Mouse (Mus musculus): Measurements from ENCODE around the gene Bcar3.

GRCm38 (mm10) chr3:122245215-122245877 lies 48.6 kb upstream of the Bcar3 start, which contains the start of gene Gclm:
- TF ChIP-seq CTCF (IDR thresholded peaks at IDR 0.05; ENCODE audit: low read depth, low read length) (no peak), POLR2A (IDR thresholded peaks at IDR 0.05; ENCODE audit: borderline replicate concordance, low read depth, low read length) (0 out of 2 replicates have a peak, but pooled peaks have one; percentile 28)

All from bone marrow macrophage, adult 2 months (primary cell).